Comparison of ENCODE assay signal across 20 mouse cellular contexts in genomic region chr4:76352468-76352867, GRCm38 (mm10).
"Had no signal": no experiment of that assay in that cellular context is flagged by ENCODE, and none has a peak within 500 bp of the region (broad histone marks: within the 10 kb centered on the region; RNA-seq: fewer than 3 reads in every experiment).

No protein-coding gene starts in this region.

- H3K4me3 ChIP-seq: left cerebral cortex, adult 2 months; limb, embryonic 12.5 days; limb, embryonic 15.5 days; lung, embryonic 15.5 days; megakaryocyte, embryonic 14.5 days; midbrain, embryonic 10.5 days; neural tube, embryonic 12.5 days; neural tube, embryonic 15.5 days; stomach, embryonic 15.5 days had no signal

- ATAC-seq: liver, postnatal 0 days had no signal

- H3K9ac ChIP-seq: limb, embryonic 12.5 days; limb, embryonic 15.5 days; liver, embryonic 14.5 days; liver, postnatal 0 days; lung, embryonic 15.5 days; neural tube, embryonic 12.5 days; neural tube, embryonic 15.5 days; stomach, embryonic 15.5 days had no signal

- H3K27me3 ChIP-seq: limb, embryonic 12.5 days; limb, embryonic 15.5 days; lung, embryonic 15.5 days; megakaryocyte, embryonic 14.5 days; neural tube, embryonic 12.5 days; neural tube, embryonic 15.5 days; stomach, embryonic 15.5 days had no signal

- H3K9me3 ChIP-seq: limb, embryonic 12.5 days; limb, embryonic 15.5 days; megakaryocyte, embryonic 14.5 days; midbrain, embryonic 10.5 days; neural tube, embryonic 12.5 days; neural tube, embryonic 15.5 days; stomach, embryonic 15.5 days had no signal

- H3K27ac ChIP-seq: kidney, postnatal 0 days; left cerebral cortex, adult 2 months; limb, embryonic 12.5 days; limb, embryonic 15.5 days; liver, embryonic 14.5 days; lung, embryonic 15.5 days; midbrain, embryonic 10.5 days; neural tube, embryonic 12.5 days; neural tube, embryonic 15.5 days; stomach, embryonic 15.5 days had no signal

- H3K4me1 ChIP-seq: megakaryocyte, embryonic 14.5 days had no signal

- H3K36me3 ChIP-seq: limb, embryonic 12.5 days; limb, embryonic 15.5 days; lung, embryonic 15.5 days; midbrain, embryonic 10.5 days; neural tube, embryonic 12.5 days; neural tube, embryonic 15.5 days; stomach, embryonic 15.5 days had no signal

- DNase-seq: kidney, adult 2 months; kidney, postnatal 25 days; layer of hippocampus, postnatal 36 days; liver, postnatal 0 days; midbrain, embryonic 14.5 days; right cerebral cortex, postnatal 25 days; spleen, adult 18-20 months; thymus, postnatal 25 days had no signal

- H3K4me2 ChIP-seq: limb, embryonic 12.5 days; limb, embryonic 15.5 days; liver, embryonic 11.5 days; lung, embryonic 15.5 days; neural tube, embryonic 12.5 days; neural tube, embryonic 15.5 days; stomach, embryonic 15.5 days had no signal
